Mouse (Mus musculus): ENCODE results near the gene Pfdn6. TPM values are rescaled to one million over a fixed set of nuclear protein-coding genes. Genes with fewer than 3 reads are reported as not detected.
A peak's percentile ranks its signal among the peaks of the same experiment; 100 is the strongest.

Gene Pfdn6
- polyA plus RNA-seq, 1 experiment from 2014 or later: 190 TPM

- H3K9me3 ChIP-seq: no peaks in the 10 kb centered on the region
- H3K27ac ChIP-seq: no peak overlapping the region
- H3K4me1 ChIP-seq: no peaks in the 10 kb centered on the region
- 3% methylated on average over 9 of the region's 9 CpGs for WGBS
- no peak overlapping the region for H3K4me3 ChIP-seq
- no peak overlapping the region for H3K4me2 ChIP-seq
- no peak overlapping the region; the same call in 1 of the 2 replicates for H3K9ac ChIP-seq
- peaks cover 27% of the 10 kb centered on the region for H3K36me3 ChIP-seq
- ATAC-seq (ENCODE audit: insufficient number of reproducible peaks, insufficient read depth, low FRiP score, low TSS enrichment, low read depth): peak; percentile 38; the same call in 1 of the 2 replicates
- H3K27me3 ChIP-seq: peaks cover 9% of the 10 kb centered on the region; the same call in 1 of the 2 replicates
These were observed 28.3 kb upstream of the Pfdn6 start for GRCm38 (mm10) chr17:33968489-33968888.

- no peaks in the 10 kb centered on the region for H3K9me3 ChIP-seq
- H3K4me2 ChIP-seq: no peak overlapping the region
- no peaks in the 10 kb centered on the region for H3K27me3 ChIP-seq
- no peak overlapping the region for H3K4me3 ChIP-seq
- peaks cover 52% of the 10 kb centered on the region for H3K36me3 ChIP-seq
- WGBS: 87% methylated on average over 16 of the region's 16 CpGs
- H3K27ac ChIP-seq: no peak overlapping the region
- H3K9ac ChIP-seq: no peak overlapping the region
- ATAC-seq (ENCODE audit: insufficient number of reproducible peaks, insufficient read depth, low FRiP score, low TSS enrichment, low read depth): no peak
- no peaks in the 10 kb centered on the region for H3K4me1 ChIP-seq
These were observed 25.9 kb upstream of the Pfdn6 start for GRCm38 (mm10) chr17:33965846-33966550.

- no peak overlapping the region for H3K4me2 ChIP-seq
- no peak overlapping the region for H3K4me3 ChIP-seq
- WGBS: 88% methylated on average over 16 of the region's 17 CpGs
- H3K27ac ChIP-seq: no peak overlapping the region
- H3K9ac ChIP-seq: no peak overlapping the region
- H3K27me3 ChIP-seq: no peaks in the 10 kb centered on the region
- ATAC-seq (ENCODE audit: insufficient number of reproducible peaks, insufficient read depth, low FRiP score, low TSS enrichment, low read depth): no peak
- no peaks in the 10 kb centered on the region for H3K9me3 ChIP-seq
- H3K4me1 ChIP-seq: no peaks in the 10 kb centered on the region
- peaks cover 59% of the 10 kb centered on the region for H3K36me3 ChIP-seq
These were observed 25.1 kb upstream of the Pfdn6 start for GRCm38 (mm10) chr17:33965082-33965845.

DNA sequence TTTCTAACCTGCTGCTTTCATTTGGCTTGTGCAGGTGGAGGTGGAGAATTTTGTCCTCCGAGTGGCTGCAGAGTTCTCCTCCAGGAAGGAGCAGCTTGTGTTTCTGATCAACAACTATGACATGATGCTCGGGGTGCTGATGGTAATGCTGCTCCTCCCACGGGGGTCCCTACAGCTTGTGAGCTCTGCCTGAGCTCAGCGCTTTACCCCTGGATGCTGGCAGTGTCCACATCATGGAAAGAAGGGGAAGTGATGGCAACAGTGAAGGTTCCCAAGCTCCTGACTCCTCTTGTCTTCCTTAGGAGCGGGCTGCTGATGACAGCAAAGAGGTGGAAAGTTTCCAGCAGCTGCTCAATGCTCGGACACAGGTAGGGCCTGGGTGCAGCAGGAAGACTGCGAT, 22.7 kb upstream of the Pfdn6 start:
- WGBS: 89% methylated on average over 7 of the region's 7 CpGs
- no peaks in the 10 kb centered on the region for H3K27me3 ChIP-seq
- no peak for ATAC-seq (ENCODE audit: insufficient number of reproducible peaks, insufficient read depth, low FRiP score, low TSS enrichment, low read depth)
- no peak overlapping the region for H3K9ac ChIP-seq
- no peaks in the 10 kb centered on the region for H3K4me1 ChIP-seq
- no peaks in the 10 kb centered on the region for H3K9me3 ChIP-seq
- no peak overlapping the region for H3K27ac ChIP-seq
- H3K36me3 ChIP-seq: peaks cover 82% of the 10 kb centered on the region
- H3K4me2 ChIP-seq: no peak overlapping the region
- no peak overlapping the region for H3K4me3 ChIP-seq

DNA sequence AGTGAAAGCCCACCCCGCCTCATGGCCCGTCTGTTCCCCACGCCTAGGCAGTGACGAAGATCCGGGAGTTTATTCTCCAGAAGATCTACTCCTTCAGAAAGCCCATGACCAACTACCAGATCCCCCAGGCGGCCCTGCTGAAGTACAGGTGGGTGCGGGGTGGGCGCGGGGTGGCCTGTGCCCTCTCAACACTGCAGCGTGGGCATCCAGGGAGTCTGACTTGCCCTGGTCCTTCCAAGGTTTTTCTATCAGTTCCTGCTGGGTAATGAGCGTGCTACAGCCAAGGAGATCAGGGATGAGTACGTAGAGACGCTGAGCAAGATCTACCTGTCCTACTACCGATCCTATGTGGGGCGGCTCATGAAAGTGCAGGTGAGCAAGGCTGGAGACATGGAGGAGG, 19.8 kb upstream of the Pfdn6 start:
- H3K4me2 ChIP-seq: no peak overlapping the region
- no peak overlapping the region for H3K27ac ChIP-seq
- no peaks in the 10 kb centered on the region for H3K27me3 ChIP-seq
- no peak for ATAC-seq (ENCODE audit: insufficient number of reproducible peaks, insufficient read depth, low FRiP score, low TSS enrichment, low read depth)
- H3K4me1 ChIP-seq: peaks cover 13% of the 10 kb centered on the region
- no peaks in the 10 kb centered on the region for H3K9me3 ChIP-seq
- peaks cover 65% of the 10 kb centered on the region for H3K36me3 ChIP-seq
- no peak overlapping the region for H3K4me3 ChIP-seq
- no peak overlapping the region for H3K9ac ChIP-seq
- WGBS: 93% methylated on average over 15 of the region's 15 CpGs

- Histone ChIP-seq H3K27ac (no peak overlapping the region), H3K9me3 (no peaks in the 10 kb centered on the region), H3K27me3 (no peaks in the 10 kb centered on the region), H3K9ac (no peak overlapping the region), H3K4me1 (peaks cover 19% of the 10 kb centered on the region), H3K4me3 (no peak overlapping the region), H3K4me2 (no peak overlapping the region), H3K36me3 (peaks cover 66% of the 10 kb centered on the region)
- ATAC-seq (ENCODE audit: insufficient number of reproducible peaks, insufficient read depth, low FRiP score, low TSS enrichment, low read depth): no peak
- WGBS: 95% methylated on average over 13 of the region's 13 CpGs
These were observed 19.0 kb upstream of the Pfdn6 start for GRCm38 (mm10) chr17:33959135-33959534.

GRCm38 (mm10) chr17:33958451-33958850, 18.3 kb upstream of the Pfdn6 start:
- 94% methylated on average over 11 of the region's 11 CpGs for WGBS
- ATAC-seq (ENCODE audit: insufficient number of reproducible peaks, insufficient read depth, low FRiP score, low TSS enrichment, low read depth): no peak
- peaks cover 25% of the 10 kb centered on the region for H3K4me1 ChIP-seq

DNA sequence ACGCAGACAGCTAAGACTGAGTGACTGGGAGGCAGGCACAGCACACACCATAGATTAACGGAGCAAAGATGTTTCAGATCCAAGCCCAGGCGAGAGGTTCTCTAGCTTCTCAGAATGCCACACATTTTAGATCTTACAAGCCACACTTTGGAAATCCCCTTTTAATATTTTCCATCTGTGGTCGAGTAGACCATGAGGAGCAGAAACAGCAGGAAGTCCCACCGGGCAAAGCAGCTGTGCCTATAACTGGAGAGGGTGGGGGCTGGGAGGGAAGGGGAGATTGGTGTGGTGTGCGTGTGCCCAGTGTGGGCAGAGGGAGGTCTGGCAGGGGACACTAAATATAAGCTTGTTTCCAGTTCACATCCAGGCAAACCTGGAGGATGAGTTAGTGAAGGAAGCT, 17.4 kb upstream of the Pfdn6 start:
- Histone ChIP-seq H3K9ac (peak overlapping the region; percentile 44; the same call in 1 of the 2 replicates), H3K27ac (no peak overlapping the region), H3K4me2 (no peak overlapping the region), H3K4me1 (peaks cover 35% of the 10 kb centered on the region), H3K27me3 (no peaks in the 10 kb centered on the region), H3K9me3 (no peaks in the 10 kb centered on the region), H3K36me3 (peaks cover 66% of the 10 kb centered on the region), H3K4me3 (no peak overlapping the region)
- WGBS: 57% methylated on average over 6 of the region's 6 CpGs
- ATAC-seq (ENCODE audit: insufficient number of reproducible peaks, insufficient read depth, low FRiP score, low TSS enrichment, low read depth): no peak

More at GRCm38 (mm10) chr17:33958451-33958850, 18.3 kb upstream of the Pfdn6 start:
- H3K4me2 ChIP-seq: no peak overlapping the region
- H3K9ac ChIP-seq: no peak overlapping the region
- no peak overlapping the region for H3K27ac ChIP-seq
- peaks cover 66% of the 10 kb centered on the region for H3K36me3 ChIP-seq
- no peaks in the 10 kb centered on the region for H3K27me3 ChIP-seq
- H3K9me3 ChIP-seq: no peaks in the 10 kb centered on the region
- no peak overlapping the region for H3K4me3 ChIP-seq

- WGBS: 7% methylated on average over 10 of the region's 10 CpGs
- Histone ChIP-seq H3K36me3 (peaks cover 62% of the 10 kb centered on the region), H3K27ac (peak overlapping the region; percentile 89), H3K9ac (peak overlapping the region; percentile 98), H3K4me2 (peak overlapping the region; percentile 79), H3K4me1 (peaks cover 46% of the 10 kb centered on the region), H3K9me3 (no peaks in the 10 kb centered on the region), H3K4me3 (peak overlapping the region; percentile 81), H3K27me3 (no peaks in the 10 kb centered on the region)
- ATAC-seq (ENCODE audit: insufficient number of reproducible peaks, insufficient read depth, low FRiP score, low TSS enrichment, low read depth): no peak
These were observed 16.2 kb upstream of the Pfdn6 start for GRCm38 (mm10) chr17:33956336-33956735.

DNA sequence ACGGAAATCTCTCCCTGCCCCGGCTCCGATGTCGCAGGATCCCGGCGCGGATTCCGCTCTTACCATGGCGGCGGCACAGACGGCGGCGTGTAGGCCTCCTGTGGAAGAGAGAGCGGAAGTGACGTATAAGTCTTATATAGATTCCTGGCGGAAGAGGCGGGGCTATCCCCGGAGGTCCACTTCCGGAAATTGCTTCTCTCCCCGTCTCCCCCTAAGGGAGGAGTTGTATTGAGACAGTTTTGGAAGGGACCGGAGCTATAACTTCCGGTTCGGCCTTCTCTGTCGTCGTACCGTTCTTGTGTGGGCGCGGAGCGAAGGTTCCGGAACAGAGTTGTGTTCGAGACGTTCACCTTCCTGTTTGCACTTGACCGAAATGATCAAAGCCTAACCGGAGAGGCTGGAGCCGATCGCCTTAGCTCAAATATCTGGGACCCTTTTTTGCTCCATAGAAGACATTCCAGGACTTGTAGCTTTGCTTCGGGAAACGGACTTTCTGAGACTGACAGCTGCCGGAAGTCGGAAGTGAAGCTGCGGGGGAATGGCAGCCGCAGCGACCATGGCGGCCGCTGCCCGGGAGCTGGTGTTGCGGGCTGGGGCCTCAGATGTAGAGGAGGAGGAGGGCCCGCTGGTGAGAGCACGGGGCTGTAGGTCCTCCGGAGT, 15.5 kb upstream of the Pfdn6 start, which contains the start of the genes Vps52 and Rps18:
Gene Vps52, plus strand, starts transcription at position 258 of the 660 bp plus-strand sequence.
Gene Rps18, minus strand, starts transcription at position 447 of the 660 bp plus-strand sequence.
- Histone ChIP-seq H3K9ac (peak within 1 kb of the TSS; percentile 98), H3K4me1 (peaks cover 52% of the 10 kb centered on the region), H3K27me3 (no peaks in the 10 kb centered on the region), H3K9me3 (no peaks in the 10 kb centered on the region), H3K36me3 (peaks cover 56% of the 10 kb centered on the region), H3K4me2 (peak within 1 kb of the TSS; percentile 98), H3K27ac (peak within 1 kb of the TSS; percentile 93), H3K4me3 (peak within 1 kb of the TSS; percentile 81)
- under 1% methylated on average over 50 of the region's 50 CpGs for WGBS
- peak; percentile 76 for ATAC-seq (ENCODE audit: insufficient number of reproducible peaks, insufficient read depth, low FRiP score, low TSS enrichment, low read depth)
